In the genomic region with DNA sequence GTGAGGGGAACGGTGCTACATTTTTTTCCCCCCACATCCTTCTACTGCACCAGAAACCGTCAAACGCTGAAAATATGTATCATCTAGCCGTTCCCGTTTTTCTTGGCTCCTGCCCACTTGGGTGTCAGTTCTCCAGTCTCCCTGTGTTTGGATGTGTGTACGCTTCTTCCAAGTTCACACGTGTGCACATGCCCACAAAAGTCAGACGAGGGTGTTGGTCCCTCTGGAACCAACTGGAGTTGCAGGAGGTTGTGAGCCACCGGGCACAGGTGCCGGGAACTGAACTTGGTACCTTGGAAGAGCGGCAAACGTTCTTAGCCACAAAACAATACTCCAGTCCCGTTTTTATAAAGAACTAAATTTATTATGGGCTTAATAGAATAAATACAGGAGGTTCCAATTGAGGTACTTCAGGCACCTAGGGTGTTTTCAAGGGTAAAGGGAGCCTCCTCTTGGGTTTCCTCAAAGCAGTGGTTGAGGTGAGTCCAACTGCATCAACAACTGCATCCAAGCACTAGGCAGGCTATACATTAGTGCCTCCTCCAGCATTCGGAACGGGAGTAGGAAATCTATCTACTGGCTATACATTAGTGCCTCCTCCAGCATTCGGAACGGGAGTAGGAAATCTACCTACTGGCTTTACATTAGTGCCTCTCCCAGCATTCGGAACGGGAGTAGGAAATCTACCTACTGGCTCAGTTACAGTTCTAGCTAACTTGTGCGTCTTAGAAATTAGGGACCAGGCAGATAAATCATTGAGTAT, we compare ENCODE assay signal across 7 mouse cellular contexts. TPM values are rescaled to one million over a fixed set of nuclear protein-coding genes. Genes with fewer than 3 reads are reported as not detected.
A peak's percentile ranks its signal among the peaks of the same experiment; 100 is the strongest.
DNase-seq lines count a peak whose midpoint lies in the region; ATAC-seq and TF ChIP-seq lines count a peak whose summit lies in the region.

No protein-coding gene starts in this region.

- DNase-seq in hindbrain, postnatal 0 days (ENCODE audit: low spot score), result no peak
- no peak for DNase-seq in thymus, adult 2 months
- no peak for DNase-seq in thymus, adult 18-20 months
- no peak for DNase-seq in urinary bladder, adult 2 months (ENCODE audit: low spot score)
- no peak for DNase-seq in embryo, embryonic 11 days

- no peak overlapping the region for H3K27ac ChIP-seq in hindbrain, postnatal 0 days
- no peak overlapping the region for H3K27ac ChIP-seq in hindbrain, embryonic 16.5 days (ENCODE audit: low read depth, low read length)
- peak overlapping the region; percentile 90 for H3K27ac ChIP-seq in thymus, adult 2 months (ENCODE audit: control insufficient read depth, insufficient read depth, low read length)
- H3K27ac ChIP-seq in intestine, embryonic 15.5 days, result no peak overlapping the region

- no peak for TF ChIP-seq CTCF in hindbrain, postnatal 0 days (IDR thresholded peaks at IDR 0.05; ENCODE audit: low read depth)
- no peak for TF ChIP-seq CTCF in thymus, adult 2 months (IDR thresholded peaks at IDR 0.05; ENCODE audit: borderline replicate concordance, control insufficient read depth, extremely low read depth, insufficient read depth, low read length, poor library complexity)

- H3K9ac ChIP-seq in hindbrain, postnatal 0 days (replicated peaks; ENCODE audit: low read length), result no peak overlapping the region
- no peak overlapping the region for H3K9ac ChIP-seq in hindbrain, embryonic 16.5 days (ENCODE audit: low read depth, low read length)
- no peak overlapping the region for H3K9ac ChIP-seq in intestine, embryonic 15.5 days

- ATAC-seq in hindbrain, postnatal 0 days, result no peak
- ATAC-seq in hindbrain, embryonic 16.5 days, result no peak
- ATAC-seq in intestine, embryonic 15.5 days, result no peak

- no peak overlapping the region for H3K4me3 ChIP-seq in hindbrain, postnatal 0 days (ENCODE audit: low read length)
- H3K4me3 ChIP-seq in hindbrain, embryonic 16.5 days (ENCODE audit: low read length), result no peak overlapping the region
- peak overlapping the region; percentile 63 for H3K4me3 ChIP-seq in thymus, adult 2 months (ENCODE audit: control insufficient read depth, insufficient read depth, low read length)
- no peak overlapping the region for H3K4me3 ChIP-seq in intestine, embryonic 15.5 days (replicated peaks)

- H3K36me3 ChIP-seq in hindbrain, postnatal 0 days (ENCODE audit: insufficient read depth, low read length), result no peaks in the 10 kb centered on the region
- no peaks in the 10 kb centered on the region for H3K36me3 ChIP-seq in hindbrain, embryonic 16.5 days (ENCODE audit: control insufficient read depth, insufficient read depth, low read length)
- no peaks in the 10 kb centered on the region for H3K36me3 ChIP-seq in thymus, adult 2 months (ENCODE audit: control insufficient read depth, insufficient read depth, low read length)
- H3K36me3 ChIP-seq in intestine, embryonic 15.5 days, result no peaks in the 10 kb centered on the region

- TF ChIP-seq POLR2A in thymus, adult 2 months (IDR thresholded peaks at IDR 0.05; ENCODE audit: control insufficient read depth, extremely low read depth, insufficient read depth, low read length, poor library complexity), result no peak

- H3K4me2 ChIP-seq in hindbrain, postnatal 0 days (ENCODE audit: low read depth, low read length), result peak overlapping the region; percentile 64; the same call in 1 of the 2 replicates
- H3K4me2 ChIP-seq in hindbrain, embryonic 16.5 days (ENCODE audit: low read length), result no peak overlapping the region
- H3K4me2 ChIP-seq in intestine, embryonic 15.5 days (replicated peaks), result peak overlapping the region; percentile 72

- no peaks in the 10 kb centered on the region for H3K27me3 ChIP-seq in hindbrain, postnatal 0 days (ENCODE audit: insufficient read depth, low read length)
- H3K27me3 ChIP-seq in hindbrain, embryonic 16.5 days (replicated peaks; ENCODE audit: control insufficient read depth, insufficient read depth, low read length), result no peaks in the 10 kb centered on the region
- H3K27me3 ChIP-seq in thymus, adult 2 months (ENCODE audit: control insufficient read depth, insufficient read depth, low read length), result no peaks in the 10 kb centered on the region
- no peaks in the 10 kb centered on the region for H3K27me3 ChIP-seq in intestine, embryonic 15.5 days (replicated peaks)

- no peaks in the 10 kb centered on the region for H3K9me3 ChIP-seq in hindbrain, postnatal 0 days (ENCODE audit: low read length)
- no peaks in the 10 kb centered on the region for H3K9me3 ChIP-seq in hindbrain, embryonic 16.5 days (ENCODE audit: control insufficient read depth, low read length)
- H3K9me3 ChIP-seq in intestine, embryonic 15.5 days, result no peaks in the 10 kb centered on the region

- peaks cover 18% of the 10 kb centered on the region; the same call in 1 of the 2 replicates for H3K4me1 ChIP-seq in hindbrain, postnatal 0 days (ENCODE audit: insufficient read depth, low read length)
- H3K4me1 ChIP-seq in hindbrain, embryonic 16.5 days (ENCODE audit: control insufficient read depth, insufficient read depth, low read depth, low read length), result peaks cover 25% of the 10 kb centered on the region
- H3K4me1 ChIP-seq in thymus, adult 2 months (replicated peaks; ENCODE audit: control insufficient read depth, insufficient read depth, low read length), result peaks cover 51% of the 10 kb centered on the region
- H3K4me1 ChIP-seq in intestine, embryonic 15.5 days (replicated peaks), result peaks cover 41% of the 10 kb centered on the region

- 91% methylated on average over 20 of the region's 20 CpGs for WGBS in hindbrain, postnatal 0 days
- 91% methylated on average over 20 of the region's 20 CpGs for WGBS in hindbrain, embryonic 16.5 days
- 59% methylated on average over 20 of the region's 20 CpGs for whole genome bisulfite sequencing in thymus, adult 2 months
- WGBS in intestine, embryonic 15.5 days, result 87% methylated on average over 20 of the region's 20 CpGs

RNA-seq across cellular contexts. Expression of a gene that starts 1.5 kb away (rescaled TPM):
- total RNA-seq in hindbrain, postnatal 0 days (2014; rRNA removed), result 18.2 and 19.7 TPM in 2 replicates
- 10.9 and 11.2 TPM in 2 replicates for polyA plus RNA-seq in hindbrain, postnatal 0 days (2015; fragmentation: Nextera tagmentation; extraction: Ambion mirVana)
- 11.2 and 12.8 TPM in 2 replicates for polyA plus RNA-seq in hindbrain, embryonic 16.5 days (2015; fragmentation: Nextera tagmentation; extraction: Ambion mirVana)
- polyA plus RNA-seq in thymus, adult 2 months (2012; rRNA removed), result 26.1 and 28.3 TPM in 2 replicates
- 11.7 and 12.8 TPM in 2 replicates for polyA plus RNA-seq in intestine, embryonic 15.5 days (2015; fragmentation: Nextera tagmentation; extraction: Ambion mirVana)
- polyA plus RNA-seq in urinary bladder, adult 2 months (2012; rRNA removed), result 13.9 and 17.3 TPM in 2 replicates

RNA-seq across cellular contexts. Expression of a gene that starts 44.3 kb away (rescaled TPM):
- total RNA-seq in hindbrain, postnatal 0 days (2014; rRNA removed), result 71.7 and 110 TPM in 2 replicates
- polyA plus RNA-seq in hindbrain, postnatal 0 days (2015; fragmentation: Nextera tagmentation; extraction: Ambion mirVana), result 43.0 and 44.7 TPM in 2 replicates
- 57.3 and 62.1 TPM in 2 replicates for polyA plus RNA-seq in hindbrain, embryonic 16.5 days (2015; fragmentation: Nextera tagmentation; extraction: Ambion mirVana)
- polyA plus RNA-seq in thymus, adult 2 months (2012; rRNA removed), result 216 and 231 TPM in 2 replicates
- polyA plus RNA-seq in intestine, embryonic 15.5 days (2015; fragmentation: Nextera tagmentation; extraction: Ambion mirVana), result 28.0 and 31.2 TPM in 2 replicates
- polyA plus RNA-seq in urinary bladder, adult 2 months (2012; rRNA removed), result 24.3 and 40.2 TPM in 2 replicates
